Mouse (Mus musculus) myocyte (in vitro differentiated cells): ENCODE measurements around the gene Eva1c. TPM values are rescaled to one million over a fixed set of nuclear protein-coding genes. Genes with fewer than 3 reads are reported as not detected.
"Not testable (repeated sequence)": the region's sequence is repeated elsewhere in the genome, so short reads cannot be mapped to it uniquely, and the experiment has no call there.

Source experiments
- H3K27me3 ChIP-seq: one replicate; pipeline ENCODE4 v1.6.1; 2011; ENCODE audit not compliant: control insufficient read depth, insufficient read depth, insufficient read length
- H3K36me3 ChIP-seq: one replicate; pipeline ENCODE4 v1.6.1; 2011; ENCODE audit not compliant: control insufficient read depth, insufficient read depth
- H3K4me2 ChIP-seq: one replicate; pipeline ENCODE4 v1.6.1; 2011; ENCODE audit warnings: low read depth, control low read depth
- H3K4me3 ChIP-seq: one replicate; pipeline ENCODE4 v1.5.1; 2011; ENCODE audit warnings: mild to moderate bottlenecking, control low read depth, moderate library complexity
- H3K79me2 ChIP-seq: one replicate; pipeline ENCODE4 v1.6.1; 2011; ENCODE audit not compliant: control insufficient read depth, insufficient read depth
- H3ac ChIP-seq: one replicate; pipeline ENCODE4 v1.6.1; 2011; ENCODE audit not compliant: control insufficient read depth, insufficient read length
- CEBPB ChIP-seq: IDR thresholded peaks from 2 replicates; pipeline ENCODE4 v1.6.1; 2011; ENCODE audit warnings: mild to moderate bottlenecking, moderate library complexity; ENCODE audit not compliant: poor library complexity, insufficient read depth, severe bottlenecking
- E2F4 ChIP-seq: IDR thresholded peaks from one replicate; pipeline ENCODE4 v1.6.1; 2011; ENCODE audit warnings: mild to moderate bottlenecking, control low read depth, moderate library complexity; ENCODE audit not compliant: insufficient read depth
- MAX ChIP-seq: IDR thresholded peaks from one replicate; pipeline ENCODE4 v1.6.1; 2011; ENCODE audit warnings: low read depth, mild to moderate bottlenecking, control low read depth
- MYOD1 ChIP-seq, 3 experiments: IDR thresholded peaks; one replicate each; pipeline ENCODE4 v1.6.1; 2011; ENCODE audit warnings: control low read depth in 2 of 3, low read depth in 2 of 3, mild to moderate bottlenecking in 2 of 3, moderate library complexity in 1 of 3; ENCODE audit not compliant: insufficient read length in 2 of 3, control insufficient read depth in 1 of 3
- MYOG ChIP-seq, 3 experiments: IDR thresholded peaks; one replicate each; pipeline ENCODE4 v1.6.1; 2011; ENCODE audit warnings: control low read depth in 2 of 3, low read depth in 2 of 3, mild to moderate bottlenecking in 2 of 3; ENCODE audit not compliant: insufficient read length in 2 of 3, control insufficient read depth in 1 of 3, insufficient read depth in 1 of 3
- POLR2A ChIP-seq: IDR thresholded peaks from one replicate; pipeline ENCODE4 v1.6.1; 2011; ENCODE audit warnings: low read depth, mild to moderate bottlenecking, control low read depth, moderate library complexity; ENCODE audit not compliant: insufficient read length
- POLR2AphosphoS2 ChIP-seq: IDR thresholded peaks from one replicate; pipeline ENCODE4 v1.6.1; 2011; ENCODE audit warnings: low read depth, control low read depth; ENCODE audit not compliant: insufficient read length
- REST ChIP-seq: IDR thresholded peaks from one replicate; pipeline ENCODE4 v1.6.1; 2011; ENCODE audit warnings: mild to moderate bottlenecking, control low read depth, moderate library complexity; ENCODE audit not compliant: insufficient read depth, insufficient read length
- SRF ChIP-seq: IDR thresholded peaks from one replicate; pipeline ENCODE4 v1.6.1; 2011; ENCODE audit warnings: low read depth; ENCODE audit not compliant: control insufficient read depth, insufficient read length
- TCF12 ChIP-seq: IDR thresholded peaks from one replicate; pipeline ENCODE4 v1.6.1; 2011; ENCODE audit warnings: mild to moderate bottlenecking, control low read depth; ENCODE audit not compliant: poor library complexity, insufficient read depth, severe bottlenecking
- TCF3 ChIP-seq: IDR thresholded peaks from one replicate; pipeline ENCODE4 v1.6.1; 2011; ENCODE audit warnings: low read depth, control low read depth; ENCODE audit not compliant: insufficient read length
- USF1 ChIP-seq: IDR thresholded peaks from one replicate; pipeline ENCODE4 v1.6.1; 2011; ENCODE audit warnings: low read depth, mild to moderate bottlenecking, control low read depth, moderate library complexity
- polyA plus RNA-seq: library from polyadenylated mRNA; unstranded; fragments of >200 nt; fragmentation: generic; extraction: Trizol; gene quantifications from one replicate; pipeline ENCODE4 v1.2.1, GENCODE M21; 2012; ENCODE audit warnings: missing spikeins

Gene Eva1c
- polyA plus RNA-seq, 1 experiment, result 4.5 TPM

DNA sequence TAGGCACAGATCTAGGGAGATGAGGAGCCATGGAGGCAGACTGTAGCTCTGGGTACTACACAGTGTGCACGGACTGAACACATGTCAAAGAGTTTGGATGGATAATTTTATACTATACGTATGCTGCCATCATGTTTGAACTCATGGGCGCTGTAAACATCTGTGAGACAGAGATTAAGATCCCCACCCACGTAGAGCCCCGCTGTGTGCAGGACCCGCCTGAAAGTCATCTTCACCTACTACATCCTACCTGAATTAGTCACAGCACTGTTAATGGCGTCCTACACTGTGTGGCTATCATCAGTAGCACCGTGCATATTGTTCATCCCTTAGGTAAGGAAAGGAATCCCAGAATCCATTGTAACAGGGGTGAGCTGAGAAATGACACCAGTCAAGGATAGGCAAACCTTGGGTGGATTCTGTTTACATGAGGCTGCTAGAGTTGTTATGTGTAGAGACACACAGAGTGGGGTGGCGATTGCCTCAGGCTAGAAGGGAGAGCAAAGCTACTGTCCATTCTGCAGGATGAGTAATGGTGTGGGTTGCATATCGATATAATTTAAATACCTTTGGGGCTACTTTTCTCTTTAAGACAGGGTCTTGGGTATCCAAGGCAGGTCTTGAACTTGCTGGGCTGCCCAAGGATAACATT, 4.1 kb upstream of the Eva1c start:
- no peak for TF ChIP-seq REST
- TF ChIP-seq MYOD1 (IDR thresholded peaks at IDR 0.05; ENCODE audit: control insufficient read depth in 1 of 3, insufficient read length in 2 of 3, low read depth in 2 of 3), result no peak
- no peak for TF ChIP-seq SRF
- TF ChIP-seq MAX, result no peak
- TF ChIP-seq TCF3, result no peak
- TF ChIP-seq POLR2AphosphoS2, result no peak
- no peak for TF ChIP-seq USF1
- TF ChIP-seq E2F4, result no peak
- TF ChIP-seq POLR2A, result no peak
- H3K4me3 ChIP-seq, result no peak overlapping the region
- H3K27me3 ChIP-seq, result no peaks in the 10 kb centered on the region
- no peaks in the 10 kb centered on the region for H3K79me2 ChIP-seq
- no peaks in the 10 kb centered on the region for H3K36me3 ChIP-seq
- no peak overlapping the region for H3K4me2 ChIP-seq
- H3ac ChIP-seq, result no peak overlapping the region

GRCm38 (mm10) chr16:90822981-90823380, 3.5 kb upstream of the Eva1c start:
- Histone ChIP-seq H3ac (no peak overlapping the region), H3K79me2 (no peaks in the 10 kb centered on the region), H3K36me3 (no peaks in the 10 kb centered on the region), H3K27me3 (no peaks in the 10 kb centered on the region), H3K4me2 (no peak overlapping the region), H3K4me3 (no peak overlapping the region)
- TF ChIP-seq MYOD1 (IDR thresholded peaks at IDR 0.05; ENCODE audit: control insufficient read depth in 1 of 3, insufficient read length in 2 of 3, low read depth in 2 of 3), result no peak
- TF ChIP-seq SRF, result no peak
- TF ChIP-seq REST, result no peak
- no peak for TF ChIP-seq POLR2AphosphoS2
- TF ChIP-seq MYOG (IDR thresholded peaks at IDR 0.05; ENCODE audit: control insufficient read depth in 1 of 3, insufficient read depth in 1 of 3, insufficient read length in 2 of 3, low read depth in 2 of 3), result no peak

GRCm38 (mm10) chr16:90823986-90824385, 2.5 kb upstream of the Eva1c start:
- H3K4me2 ChIP-seq, H3K79me2 ChIP-seq, H3K27me3 ChIP-seq, H3K4me3 ChIP-seq, H3ac ChIP-seq, H3K36me3 ChIP-seq: not testable (repeated sequence)

DNA sequence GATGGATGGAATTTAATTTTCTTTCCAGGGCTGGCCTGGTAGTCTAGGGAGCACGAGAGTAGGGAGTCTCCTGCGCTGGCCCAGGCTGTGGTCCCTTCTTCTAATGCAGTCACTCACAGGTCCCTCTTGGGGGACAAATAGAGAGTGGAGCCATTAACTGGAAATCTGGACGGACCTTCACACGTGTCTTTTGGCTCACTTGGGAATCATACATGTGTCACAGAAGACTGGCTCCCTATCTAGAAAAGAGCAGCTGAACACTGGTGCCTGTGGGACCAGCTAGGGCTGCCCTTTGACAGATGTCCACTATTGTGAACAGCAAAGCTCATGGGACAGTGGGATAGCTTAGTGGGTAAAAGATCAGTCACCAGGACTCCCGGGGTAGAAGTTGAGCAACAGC, 478 bp upstream of the Eva1c start:
- TF ChIP-seq POLR2AphosphoS2 (no peak), TCF3 (no peak), MYOD1 (IDR thresholded peaks at IDR 0.05; ENCODE audit: control insufficient read depth in 1 of 3, insufficient read length in 2 of 3, low read depth in 2 of 3) (no peak), E2F4 (no peak), POLR2A (no peak), CEBPB (no peak), TCF12 (no peak), SRF (no peak), REST (no peak), MAX (no peak), MYOG (IDR thresholded peaks at IDR 0.05; ENCODE audit: control insufficient read depth in 1 of 3, insufficient read depth in 1 of 3, insufficient read length in 2 of 3, low read depth in 2 of 3) (no peak), USF1 (no peak)
- Histone ChIP-seq H3K36me3 (no peaks in the 10 kb centered on the region), H3ac (no peak overlapping the region), H3K27me3 (no peaks in the 10 kb centered on the region), H3K4me3 (no peak overlapping the region), H3K4me2 (no peak overlapping the region), H3K79me2 (no peaks in the 10 kb centered on the region)

- no peaks in the 10 kb centered on the region for H3K27me3 ChIP-seq
- TF ChIP-seq SRF (no peak), E2F4 (no peak), MYOD1 (IDR thresholded peaks at IDR 0.05; ENCODE audit: control insufficient read depth in 1 of 3, insufficient read length in 2 of 3, low read depth in 2 of 3) (no peak), MAX (no peak), TCF3 (no peak), REST (no peak), POLR2A (no peak), MYOG (IDR thresholded peaks at IDR 0.05; ENCODE audit: control insufficient read depth in 1 of 3, insufficient read depth in 1 of 3, insufficient read length in 2 of 3, low read depth in 2 of 3) (no peak), USF1 (no peak), POLR2AphosphoS2 (no peak), TCF12 (no peak), CEBPB (no peak)
Measured at GRCm38 (mm10) chr16:90827498-90827897, 979 bp downstream of the Eva1c start.

More at GRCm38 (mm10) chr16:90827498-90827897, 979 bp downstream of the Eva1c start:
- H3ac ChIP-seq, result no peak overlapping the region
- no peaks in the 10 kb centered on the region for H3K79me2 ChIP-seq
- H3K36me3 ChIP-seq, result no peaks in the 10 kb centered on the region
- no peak overlapping the region for H3K4me3 ChIP-seq
- H3K4me2 ChIP-seq, result no peak overlapping the region
